In the genomic region with DNA sequence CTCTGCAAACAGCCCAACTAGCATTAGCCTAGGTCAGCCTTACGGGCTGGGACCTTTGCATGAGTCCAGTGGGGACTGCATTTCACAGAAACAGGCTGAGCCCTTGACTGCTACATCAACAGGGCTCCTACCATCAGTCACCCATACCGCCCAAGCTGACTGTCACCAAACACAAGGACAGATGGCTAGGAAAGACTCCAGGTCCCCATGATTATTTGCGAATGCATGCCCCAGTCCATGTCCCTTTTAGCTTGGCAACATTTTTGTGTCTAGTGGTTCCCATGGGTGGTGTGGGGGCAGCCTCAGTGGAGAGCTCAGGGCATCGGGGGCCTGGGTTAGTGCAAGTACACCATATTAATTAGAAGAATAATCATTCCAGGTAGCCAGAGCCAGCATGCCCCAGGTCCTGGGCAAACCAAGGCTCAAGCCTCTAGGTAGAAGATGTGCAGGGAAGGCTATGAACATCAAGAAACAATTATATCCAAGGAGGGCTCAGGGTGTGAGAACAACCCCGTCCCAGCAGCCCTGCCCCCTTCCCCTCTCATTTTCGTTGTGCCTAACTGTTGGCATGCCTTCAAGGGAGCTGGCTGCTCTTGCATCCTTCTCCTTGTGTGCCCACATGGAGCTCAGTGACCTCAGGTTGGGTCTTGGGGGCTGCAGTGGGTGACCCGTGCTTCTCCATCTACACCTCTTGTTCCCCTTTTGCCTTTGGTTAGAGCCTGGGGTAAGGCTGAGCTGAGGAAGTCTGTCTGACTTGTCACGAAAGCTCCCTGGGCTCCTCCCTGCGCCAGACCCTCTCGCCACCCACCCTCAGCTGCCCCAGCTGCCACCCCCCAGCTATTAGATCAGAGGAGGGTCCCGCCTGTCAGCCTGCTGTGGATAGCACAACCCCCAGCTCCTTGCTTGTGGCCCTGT, we compare ENCODE assay signal across 8 mouse cellular contexts. TPM values are rescaled to one million over a fixed set of nuclear protein-coding genes. Genes with fewer than 3 reads are reported as not detected.
A peak's percentile ranks its signal among the peaks of the same experiment; 100 is the strongest.
DNase-seq lines count a peak whose midpoint lies in the region; ATAC-seq lines count a peak whose summit lies in the region.

No protein-coding gene starts in this region.

- peak overlapping the region; percentile 97 for H3K4me2 ChIP-seq in liver, embryonic 11.5 days
- peak overlapping the region; percentile 70 for H3K4me2 ChIP-seq in embryonic facial prominence, embryonic 13.5 days
- H3K4me2 ChIP-seq in intestine, embryonic 15.5 days (replicated peaks) = peak overlapping the region; percentile 98
- peak overlapping the region; percentile 97 for H3K4me2 ChIP-seq in neural tube, embryonic 13.5 days

- peak overlapping the region; percentile 82 for H3K4me3 ChIP-seq in liver, embryonic 11.5 days (ENCODE audit: low read depth, low read length)
- H3K4me3 ChIP-seq in embryonic facial prominence, embryonic 13.5 days = peak overlapping the region; percentile 71; the same call in 1 of the 2 replicates
- 0 out of 2 replicates have a peak overlapping the region, but pooled peaks have one; percentile 72 for H3K4me3 ChIP-seq in intestine, embryonic 15.5 days (replicated peaks)
- H3K4me3 ChIP-seq in neural tube, embryonic 13.5 days = peak overlapping the region; percentile 86

- DNase-seq in liver, embryonic 11.5 days (ENCODE audit: low spot score) = no peak
- no peak for DNase-seq in liver
- no peak for DNase-seq in spleen, postnatal 10 days (ENCODE audit: low spot score in 2 of 2)
- DNase-seq in adrenal gland, postnatal 10 days = no peak
- no peak for DNase-seq in frontal cortex, postnatal 14 days (ENCODE audit: low spot score in 2 of 2)

- no peak overlapping the region for H3K27ac ChIP-seq in liver, embryonic 11.5 days (ENCODE audit: low read depth, low read length)
- no peak overlapping the region for H3K27ac ChIP-seq in embryonic facial prominence, embryonic 13.5 days
- H3K27ac ChIP-seq in intestine, embryonic 15.5 days = no peak overlapping the region
- no peak overlapping the region for H3K27ac ChIP-seq in neural tube, embryonic 13.5 days (replicated peaks)

- no peak for ATAC-seq in liver, embryonic 11.5 days (replicated peaks; ENCODE audit: low FRiP score)
- no peak for ATAC-seq in embryonic facial prominence, embryonic 13.5 days (ENCODE audit: insufficient number of reproducible peaks, insufficient read depth, low FRiP score, low TSS enrichment, low read depth)
- ATAC-seq in intestine, embryonic 15.5 days = no peak
- no peak for ATAC-seq in neural tube, embryonic 13.5 days (ENCODE audit: low read depth)

- no peaks in the 10 kb centered on the region for H3K9me3 ChIP-seq in liver, embryonic 11.5 days (ENCODE audit: control insufficient read depth, low read length)
- no peaks in the 10 kb centered on the region for H3K9me3 ChIP-seq in embryonic facial prominence, embryonic 13.5 days
- no peaks in the 10 kb centered on the region for H3K9me3 ChIP-seq in intestine, embryonic 15.5 days
- H3K9me3 ChIP-seq in neural tube, embryonic 13.5 days = no peaks in the 10 kb centered on the region

- WGBS in liver, embryonic 11.5 days = 83% methylated on average over 11 of the region's 11 CpGs
- WGBS in embryonic facial prominence, embryonic 13.5 days = 87% methylated on average over 11 of the region's 11 CpGs
- WGBS in intestine, embryonic 15.5 days = 90% methylated on average over 11 of the region's 11 CpGs
- 87% methylated on average over 11 of the region's 11 CpGs for WGBS in neural tube, embryonic 13.5 days

- peaks cover 4% of the 10 kb centered on the region; the same call in 1 of the 2 replicates for H3K36me3 ChIP-seq in liver, embryonic 11.5 days (ENCODE audit: control insufficient read depth, insufficient read depth, low read length)
- H3K36me3 ChIP-seq in embryonic facial prominence, embryonic 13.5 days = peaks cover 20% of the 10 kb centered on the region
- no peaks in the 10 kb centered on the region for H3K36me3 ChIP-seq in intestine, embryonic 15.5 days
- peaks cover 24% of the 10 kb centered on the region for H3K36me3 ChIP-seq in neural tube, embryonic 13.5 days

- peaks cover 16% of the 10 kb centered on the region for H3K4me1 ChIP-seq in liver, embryonic 11.5 days (replicated peaks; ENCODE audit: control insufficient read depth, insufficient read depth, low read length)
- H3K4me1 ChIP-seq in embryonic facial prominence, embryonic 13.5 days = peaks cover 25% of the 10 kb centered on the region
- H3K4me1 ChIP-seq in intestine, embryonic 15.5 days (replicated peaks) = peaks cover 19% of the 10 kb centered on the region
- peaks cover 27% of the 10 kb centered on the region for H3K4me1 ChIP-seq in neural tube, embryonic 13.5 days (replicated peaks)

- H3K9ac ChIP-seq in liver, embryonic 11.5 days (ENCODE audit: low read depth, low read length) = no peak overlapping the region
- H3K9ac ChIP-seq in embryonic facial prominence, embryonic 13.5 days = peak overlapping the region; percentile 92
- peak overlapping the region; percentile 85; the same call in 1 of the 2 replicates for H3K9ac ChIP-seq in intestine, embryonic 15.5 days
- peak overlapping the region; percentile 96 for H3K9ac ChIP-seq in neural tube, embryonic 13.5 days

- H3K27me3 ChIP-seq in liver, embryonic 11.5 days (replicated peaks; ENCODE audit: control insufficient read depth, insufficient read depth, low read length) = no peaks in the 10 kb centered on the region
- H3K27me3 ChIP-seq in embryonic facial prominence, embryonic 13.5 days = no peaks in the 10 kb centered on the region
- no peaks in the 10 kb centered on the region for H3K27me3 ChIP-seq in intestine, embryonic 15.5 days (replicated peaks)
- no peaks in the 10 kb centered on the region for H3K27me3 ChIP-seq in neural tube, embryonic 13.5 days

RNA-seq across cellular contexts. Expression of gene Dnlz, which starts 1.4 kb away (rescaled TPM):
- polyA plus RNA-seq in liver, embryonic 11.5 days (2014; fragmentation: Nextera tagmentation; extraction: Ambion mirVana) = 23.0 and 23.8 TPM in 2 replicates
- 31.4 and 32.1 TPM in 2 replicates for polyA plus RNA-seq in embryonic facial prominence, embryonic 13.5 days (2015; fragmentation: Nextera tagmentation; extraction: Ambion mirVana)
- polyA plus RNA-seq in intestine, embryonic 15.5 days (2015; fragmentation: Nextera tagmentation; extraction: Ambion mirVana) = 23.6 and 24.7 TPM in 2 replicates
- polyA plus RNA-seq in neural tube, embryonic 13.5 days (2015; fragmentation: Nextera tagmentation; extraction: Ambion mirVana) = 30.1 and 34.2 TPM in 2 replicates
- total RNA-seq in adrenal gland, postnatal 10 days (2021) = 10 to 100 TPM; 18.5 to 20.2 TPM

RNA-seq across cellular contexts. Expression of gene Card9, which starts 7.4 kb away (rescaled TPM):
- polyA plus RNA-seq in liver, embryonic 11.5 days (2014; fragmentation: Nextera tagmentation; extraction: Ambion mirVana) = 1.1 and 1.7 TPM in 2 replicates
- polyA plus RNA-seq in embryonic facial prominence, embryonic 13.5 days (2015; fragmentation: Nextera tagmentation; extraction: Ambion mirVana) = 0.81 and 1.3 TPM in 2 replicates
- polyA plus RNA-seq in intestine, embryonic 15.5 days (2015; fragmentation: Nextera tagmentation; extraction: Ambion mirVana) = 0.79 and 0.91 TPM in 2 replicates
- polyA plus RNA-seq in neural tube, embryonic 13.5 days (2015; fragmentation: Nextera tagmentation; extraction: Ambion mirVana) = 1.3 and 2.0 TPM in 2 replicates
- total RNA-seq in adrenal gland, postnatal 10 days (2021) = 1 to 10 TPM; 1.5 to 2.2 TPM

RNA-seq across cellular contexts. Expression of gene Snapc4, which starts 27.1 kb away (rescaled TPM):
- 36.4 and 41.6 TPM in 2 replicates for polyA plus RNA-seq in liver, embryonic 11.5 days (2014; fragmentation: Nextera tagmentation; extraction: Ambion mirVana)
- polyA plus RNA-seq in embryonic facial prominence, embryonic 13.5 days (2015; fragmentation: Nextera tagmentation; extraction: Ambion mirVana) = 33.9 and 38.9 TPM in 2 replicates
- 19.7 and 25.2 TPM in 2 replicates for polyA plus RNA-seq in intestine, embryonic 15.5 days (2015; fragmentation: Nextera tagmentation; extraction: Ambion mirVana)
- polyA plus RNA-seq in neural tube, embryonic 13.5 days (2015; fragmentation: Nextera tagmentation; extraction: Ambion mirVana) = 25.4 and 26.8 TPM in 2 replicates
- total RNA-seq in adrenal gland, postnatal 10 days (2021) = 10 to 100 TPM; 19.6 to 33.0 TPM

RNA-seq across cellular contexts. Expression of gene Entr1, which starts 35.8 kb away (rescaled TPM):
- polyA plus RNA-seq in liver, embryonic 11.5 days (2014; fragmentation: Nextera tagmentation; extraction: Ambion mirVana) = 94.4 and 95.7 TPM in 2 replicates
- 142 and 153 TPM in 2 replicates for polyA plus RNA-seq in embryonic facial prominence, embryonic 13.5 days (2015; fragmentation: Nextera tagmentation; extraction: Ambion mirVana)
- polyA plus RNA-seq in intestine, embryonic 15.5 days (2015; fragmentation: Nextera tagmentation; extraction: Ambion mirVana) = 88.2 and 90.6 TPM in 2 replicates
- 158 and 164 TPM in 2 replicates for polyA plus RNA-seq in neural tube, embryonic 13.5 days (2015; fragmentation: Nextera tagmentation; extraction: Ambion mirVana)
- 10 to 100 TPM; 76.5 to 78.7 TPM for total RNA-seq in adrenal gland, postnatal 10 days (2021)

RNA-seq across cellular contexts. Expression of gene Pmpca, which starts 35.8 kb away (rescaled TPM):
- polyA plus RNA-seq in liver, embryonic 11.5 days (2014; fragmentation: Nextera tagmentation; extraction: Ambion mirVana) = 147 and 150 TPM in 2 replicates
- polyA plus RNA-seq in embryonic facial prominence, embryonic 13.5 days (2015; fragmentation: Nextera tagmentation; extraction: Ambion mirVana) = 92.3 and 98.7 TPM in 2 replicates
- polyA plus RNA-seq in intestine, embryonic 15.5 days (2015; fragmentation: Nextera tagmentation; extraction: Ambion mirVana) = 101 and 105 TPM in 2 replicates
- polyA plus RNA-seq in neural tube, embryonic 13.5 days (2015; fragmentation: Nextera tagmentation; extraction: Ambion mirVana) = 96.5 and 97.6 TPM in 2 replicates
- total RNA-seq in adrenal gland, postnatal 10 days (2021) = 100 to 1,000 TPM; 125 to 129 TPM
